Mouse (Mus musculus) heart, postnatal 0 days (tissue): Measurements from ENCODE around the gene Cpsf4. TPM values are rescaled to one million over a fixed set of nuclear protein-coding genes. Genes with fewer than 3 reads are reported as not detected.

Experiments
- ATAC-seq: fragments of 200-750 bp; cut with Nextera tagmentation; 2 replicates; pipeline ENCODE4 v1.8.0; 2017; ENCODE audit warnings: low read depth, moderate number of reproducible peaks, moderate library complexity; ENCODE audit not compliant: insufficient read depth
- DNase-seq: peaks from one replicate; pipeline ENCODE4 v3.0.0-alpha.2; 2016; ENCODE audit warnings: low spot score
- H3K27ac ChIP-seq: fragments of 300-500 bp; sonication (generic); 2 replicates; pipeline ENCODE4 v1.5.1; 2014; ENCODE audit warnings: low read depth, mild to moderate bottlenecking
- H3K27me3 ChIP-seq: fragments of 300-500 bp; sonication (generic); 2 replicates; pipeline ENCODE4 v1.6.1; 2014; ENCODE audit warnings: low read length, mixed read lengths; ENCODE audit not compliant: control insufficient read depth, insufficient read depth
- H3K36me3 ChIP-seq: fragments of 300-500 bp; sonication (generic); replicated peaks from 2 replicates; pipeline ENCODE4 v1.6.1; 2014; ENCODE audit warnings: low read length, mixed read lengths; ENCODE audit not compliant: control insufficient read depth, insufficient read depth
- H3K4me1 ChIP-seq: fragments of 300-500 bp; sonication (generic); 2 replicates; pipeline ENCODE4 v1.6.1; 2014; ENCODE audit warnings: antibody characterized with exemption; ENCODE audit not compliant: control insufficient read depth, insufficient read depth
- H3K4me2 ChIP-seq: fragments of 300-500 bp; sonication (generic); 2 replicates; pipeline ENCODE4 v1.6.1; 2014; ENCODE audit warnings: low read depth, mild to moderate bottlenecking, low read length, moderate library complexity
- H3K4me3 ChIP-seq: fragments of 300-500 bp; sonication (generic); 2 replicates; pipeline ENCODE4 v1.5.1; 2014; ENCODE audit warnings: low read depth, low read length
- H3K9ac ChIP-seq: fragments of 300-500 bp; sonication (generic); replicated peaks from 2 replicates; pipeline ENCODE4 v1.6.1; 2014; ENCODE audit warnings: low read depth, low read length, mixed read lengths
- H3K9me3 ChIP-seq: fragments of 300-500 bp; sonication (generic); replicated peaks from 2 replicates; pipeline ENCODE4 v1.6.1; 2016; ENCODE audit warnings: low read length; ENCODE audit not compliant: control insufficient read depth
- CTCF ChIP-seq: IDR thresholded peaks from 2 replicates; pipeline ENCODE4 v1.5.1; 2016; ENCODE audit warnings: antibody characterized with exemption, control low read depth, low read depth
- EP300 ChIP-seq: IDR thresholded peaks from 2 replicates; pipeline ENCODE4 v1.6.1; 2016; ENCODE audit warnings: antibody characterized with exemption, low read depth
- WGBS: fragments of 180-500 bp; shearing (Covaris S2); extraction: QIAGEN DNeasy Blood & Tissue Kit; methylation state at CpG from one replicate; pipeline ENCODE4 v1.1.7; 2014; 5-methylcytosine and 5-hydroxymethylcytosine counted together
- polyA plus RNA-seq: library from polyadenylated mRNA; unstranded; fragments of >200 nt; fragmentation: Nextera tagmentation; extraction: Ambion mirVana; gene quantifications from 2 replicates; pipeline ENCODE4 v1.2.1, GENCODE M21; 2015
- total RNA-seq: library from RNA; depleted of rRNA; stranded (reverse); fragments of >200 nt; gene quantifications from 2 replicates; pipeline ENCODE4 v1.2.3, GENCODE M21; 2014; ENCODE audit warnings: low replicate concordance

The Cpsf4 gene
- total and polyA plus RNA-seq, 2 experiments from 2014 or later, result 14.5 to 21.5 TPM

- H3K9ac ChIP-seq, result no peak overlapping the region
- DNase-seq, result no peak
- H3K4me2 ChIP-seq, result peak overlapping the region; percentile 91
- no peak for ATAC-seq
- peaks cover 6% of the 10 kb centered on the region; the same call in 1 of the 2 replicates for H3K4me1 ChIP-seq
- H3K36me3 ChIP-seq, result peaks cover 19% of the 10 kb centered on the region
- H3K27ac ChIP-seq, result no peak overlapping the region
- TF ChIP-seq CTCF (no peak), EP300 (no peak)
- 68% methylated on average over 7 of the region's 7 CpGs for WGBS
- H3K27me3 ChIP-seq, result no peaks in the 10 kb centered on the region
- peak overlapping the region; percentile 83; the same call in 1 of the 2 replicates for H3K4me3 ChIP-seq
- no peaks in the 10 kb centered on the region for H3K9me3 ChIP-seq
Observed at GRCm38 (mm10) chr5:145200387-145200786, 33.4 kb downstream of the Cpsf4 start.

- ATAC-seq, result peak; percentile 15; the same call in 1 of the 2 replicates
Observed at GRCm38 (mm10) chr5:145201321-145201991, 34.4 kb downstream of the Cpsf4 start, which contains the start of gene Zkscan14. Zkscan14 (minus strand) TSS chr5:145201868.

GRCm38 (mm10) chr5:145202446-145202845 is 35.4 kb downstream of the Cpsf4 start:
- peaks cover 10% of the 10 kb centered on the region; the same call in 1 of the 2 replicates for H3K4me1 ChIP-seq
- H3K9ac ChIP-seq, result no peak overlapping the region
- no peak for ATAC-seq
- TF ChIP-seq EP300 (no peak), CTCF (no peak)
- 42% methylated on average over 3 of the region's 3 CpGs for WGBS
- H3K27me3 ChIP-seq, result no peaks in the 10 kb centered on the region
- H3K9me3 ChIP-seq, result no peaks in the 10 kb centered on the region
- DNase-seq, result no peak
- H3K4me2 ChIP-seq, result no peak overlapping the region
- H3K36me3 ChIP-seq, result 0 out of 2 replicates have a peak, but pooled peaks cover 4% of the 10 kb centered on the region
- H3K4me3 ChIP-seq, result no peak overlapping the region
- no peak overlapping the region for H3K27ac ChIP-seq

More at GRCm38 (mm10) chr5:145201321-145201991, 34.4 kb downstream of the Cpsf4 start, which contains the start of gene Zkscan14:
- Histone ChIP-seq H3K4me1 (peaks cover 9% of the 10 kb centered on the region; the same call in 1 of the 2 replicates), H3K4me2 (peak within 1 kb of the TSS; percentile 91), H3K4me3 (peak within 1 kb of the TSS; percentile 83), H3K27me3 (no peaks in the 10 kb centered on the region), H3K36me3 (0 out of 2 replicates have a peak, but pooled peaks cover 10% of the 10 kb centered on the region), H3K27ac (peak within 1 kb of the TSS; percentile 81), H3K9ac (peak within 1 kb of the TSS; percentile 76), H3K9me3 (no peaks in the 10 kb centered on the region)
- peak; percentile 89 for DNase-seq
- TF ChIP-seq CTCF, result no peak
- no peak; the same call in 1 of the 2 replicates for TF ChIP-seq EP300
- 1% methylated on average over 37 of the region's 37 CpGs for WGBS

GRCm38 (mm10) chr5:145203936-145204691 is 37.1 kb downstream of the Cpsf4 start, which contains the start of gene Zkscan5:
Zkscan5 (plus strand) TSS chr5:145204562.
- Histone ChIP-seq H3K4me3 (peak within 1 kb of the TSS; percentile 57), H3K4me2 (peak within 1 kb of the TSS; percentile 81), H3K27me3 (no peaks in the 10 kb centered on the region), H3K27ac (peak within 1 kb of the TSS; percentile 93), H3K9ac (peak within 1 kb of the TSS; percentile 61), H3K36me3 (0 out of 2 replicates have a peak, but pooled peaks cover 3% of the 10 kb centered on the region), H3K4me1 (peaks cover 10% of the 10 kb centered on the region; the same call in 1 of the 2 replicates), H3K9me3 (no peaks in the 10 kb centered on the region)
- DNase-seq, result peak; percentile 99
- WGBS, result under 1% methylated on average over 22 of the region's 22 CpGs
- TF ChIP-seq EP300 (peak; percentile 68; the same call in 1 of the 2 replicates), CTCF (peak; percentile 19; the same call in 1 of the 2 replicates)
- peak; percentile 93 for ATAC-seq

- peak overlapping the region; percentile 57 for H3K4me3 ChIP-seq
- 4% methylated on average over 9 of the region's 9 CpGs for WGBS
- H3K36me3 ChIP-seq, result peaks cover 6% of the 10 kb centered on the region
- H3K4me2 ChIP-seq, result peak overlapping the region; percentile 81
- H3K9ac ChIP-seq, result peak overlapping the region; percentile 61
- H3K27me3 ChIP-seq, result no peaks in the 10 kb centered on the region
- DNase-seq, result peak; percentile 85
- TF ChIP-seq EP300, result no peak; the same call in 1 of the 2 replicates
- TF ChIP-seq CTCF, result no peak
- H3K27ac ChIP-seq, result peak overlapping the region; percentile 93
- H3K9me3 ChIP-seq, result no peaks in the 10 kb centered on the region
- peaks cover 10% of the 10 kb centered on the region; the same call in 1 of the 2 replicates for H3K4me1 ChIP-seq
- ATAC-seq, result no peak
Observed at GRCm38 (mm10) chr5:145205041-145205440, 38.0 kb downstream of the Cpsf4 start.
